Mouse (Mus musculus): ENCODE measurements around the gene Xpr1. TPM values are rescaled to one million over a fixed set of nuclear protein-coding genes. Genes with fewer than 3 reads are reported as not detected.

Xpr1 gene
- total RNA-seq, 1 experiment from 2014 or later = 63.3 TPM

DNA sequence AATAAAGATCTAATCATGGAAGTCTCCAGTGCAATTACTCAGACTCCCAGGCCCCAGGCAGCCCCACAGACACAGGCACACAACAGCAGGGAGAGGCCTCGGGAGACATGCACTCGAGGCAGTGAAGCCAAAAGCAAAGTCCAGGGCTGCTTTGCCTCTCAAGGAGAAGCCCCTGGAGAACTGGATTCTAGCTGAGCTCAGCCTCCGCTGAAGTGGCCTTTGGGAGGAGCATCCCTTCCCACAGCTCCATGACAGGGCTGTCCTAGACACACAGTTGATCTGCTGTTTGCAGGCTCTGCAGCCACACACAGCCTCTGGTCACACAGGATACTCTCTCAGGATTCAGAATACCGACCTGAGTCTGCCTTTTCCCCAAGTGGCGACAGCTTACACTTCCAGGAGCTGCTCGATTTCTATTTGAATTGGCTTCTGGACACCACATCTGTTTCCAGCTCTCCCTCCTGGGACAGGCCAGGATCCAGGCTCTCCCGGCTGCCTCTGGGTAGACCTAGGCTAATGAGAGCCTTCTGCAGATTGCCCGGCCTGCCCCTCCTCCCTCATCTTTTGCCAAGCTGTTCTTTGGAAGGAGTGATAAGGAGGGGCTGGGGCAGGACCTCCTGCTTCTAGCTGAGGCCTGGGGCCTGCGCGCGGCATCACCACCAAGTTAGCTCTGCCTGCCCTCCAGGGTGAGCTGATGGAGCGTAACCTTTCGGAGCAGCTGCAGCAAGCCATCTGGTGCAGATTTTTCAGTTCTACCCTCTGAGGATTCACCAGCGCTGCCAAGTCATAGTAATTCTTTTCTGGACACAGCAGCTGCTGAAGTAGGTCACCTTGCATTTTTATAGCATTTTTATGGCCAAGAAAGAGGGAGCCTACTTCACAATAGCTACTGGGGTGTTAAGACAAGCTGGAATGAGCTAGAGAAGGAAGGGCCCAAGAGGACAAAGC, 187.5 kb downstream of the Xpr1 start:
- no peak for DNase-seq

Small RNAs within 50 kb of the gene (microRNA-seq; reads per million reads assigned to microRNA genes)
- 0 reads per million in 2 experiments for gene Gm22569

Other genes with a start within 250 kb of the Xpr1 start
- 33.9 and 35.3 TPM in 2 replicates for gene BC034090, start 173.0 kb downstream of the Xpr1 start, total RNA-seq (2021)
- 64.9 and 81.0 TPM in 2 replicates for gene Acbd6, start 140.7 kb upstream of the Xpr1 start, total RNA-seq (2021)

Measured in adrenal gland, postnatal 25 days (tissue).